Mouse (Mus musculus) G1E (cell line): ENCODE measurements around the gene Ttyh1.

ENCODE experiments used
- CTCF ChIP-seq: IDR thresholded peaks from 2 replicates; pipeline ENCODE4 v1.5.1; 2012; ENCODE audit warnings: low read depth, low read length, inconsistent platforms, mixed read lengths
- GATA1 ChIP-seq: IDR thresholded peaks from 2 replicates; pipeline ENCODE4 v1.6.1; 2012; ENCODE audit warnings: borderline replicate concordance, low read length, inconsistent platforms, mixed read lengths
- TAL1 ChIP-seq: conservative IDR thresholded peaks from 2 replicates; pipeline ENCODE4 v1.6.1; 2012; ENCODE audit warnings: low read depth, low read length, inconsistent platforms, mixed read lengths

DNA sequence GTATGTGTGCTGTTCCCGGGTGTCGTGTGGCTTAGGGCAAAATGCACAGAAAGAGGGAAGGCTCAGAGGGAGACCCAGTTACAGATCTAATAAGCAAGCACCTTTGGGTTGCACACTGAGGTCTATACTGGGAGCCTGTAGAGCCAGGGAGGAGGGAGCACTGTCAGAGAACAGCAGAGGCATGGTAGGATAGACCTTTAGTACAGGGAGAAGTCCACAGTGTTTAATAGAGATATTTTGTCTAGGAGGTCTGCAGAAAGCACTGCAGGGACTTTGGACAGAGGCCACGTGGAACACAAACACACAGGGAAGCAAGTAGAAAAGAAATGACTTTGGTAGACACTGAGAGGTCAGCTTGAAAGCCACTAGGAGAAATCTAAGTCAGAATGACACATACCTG, 46.1 kb downstream of the Ttyh1 start:
- TF ChIP-seq TAL1 = no peak
- no peak for TF ChIP-seq GATA1
- no peak for TF ChIP-seq CTCF
